Mouse (Mus musculus) myocyte (in vitro differentiated cells): ENCODE data around the gene Zap70.

Experiments
- POLR2AphosphoS2 ChIP-seq: IDR thresholded peaks from one replicate; pipeline ENCODE4 v1.6.1; 2011; ENCODE audit warnings: low read depth, control low read depth; ENCODE audit not compliant: insufficient read length
- TCF12 ChIP-seq: IDR thresholded peaks from one replicate; pipeline ENCODE4 v1.6.1; 2011; ENCODE audit warnings: mild to moderate bottlenecking, control low read depth; ENCODE audit not compliant: poor library complexity, insufficient read depth, severe bottlenecking

- TF ChIP-seq POLR2AphosphoS2 (no peak), TCF12 (no peak)
These were observed 7.2 kb downstream of the Zap70 start for GRCm38 (mm10) chr1:36768786-36769185.
